Mouse (Mus musculus) hindbrain, embryonic 15.5 days (tissue): Measurements from ENCODE around the gene Wdr5. TPM values are rescaled to one million over a fixed set of nuclear protein-coding genes. Genes with fewer than 3 reads are reported as not detected.

Source experiments
- ATAC-seq: fragments of 200-750 bp; cut with Nextera tagmentation; 2 replicates; pipeline ENCODE4 v1.8.0; 2017; ENCODE audit warnings: low read depth, moderate number of reproducible peaks, moderate TSS enrichment; ENCODE audit not compliant: low FRiP score
- H3K27ac ChIP-seq: fragments of 300-500 bp; sonication (generic); replicated peaks from 2 replicates; pipeline ENCODE4 v1.5.1; 2015; ENCODE audit warnings: mild to moderate bottlenecking, inconsistent platforms
- H3K27me3 ChIP-seq: fragments of 300-500 bp; sonication (generic); 2 replicates; pipeline ENCODE4 v1.6.1; 2015; ENCODE audit warnings: control low read depth, inconsistent platforms
- H3K36me3 ChIP-seq: fragments of 300-500 bp; sonication (generic); 2 replicates; pipeline ENCODE4 v1.6.1; 2015; ENCODE audit warnings: control low read depth, inconsistent platforms
- H3K4me1 ChIP-seq: fragments of 300-500 bp; sonication (generic); replicated peaks from 2 replicates; pipeline ENCODE4 v1.6.1; 2015; ENCODE audit warnings: control low read depth, inconsistent platforms
- H3K4me2 ChIP-seq: fragments of 300-500 bp; sonication (generic); 2 replicates; pipeline ENCODE4 v1.6.1; 2015; ENCODE audit warnings: moderate library complexity, mild to moderate bottlenecking, inconsistent platforms
- H3K4me3 ChIP-seq: fragments of 300-500 bp; sonication (generic); 2 replicates; pipeline ENCODE4 v1.5.1; 2015; ENCODE audit warnings: mild to moderate bottlenecking, inconsistent platforms
- H3K9ac ChIP-seq: fragments of 300-500 bp; sonication (generic); 2 replicates; pipeline ENCODE4 v1.6.1; 2015; ENCODE audit warnings: inconsistent platforms
- H3K9me3 ChIP-seq: fragments of 300-500 bp; sonication (generic); 2 replicates; pipeline ENCODE4 v1.6.1; 2016; ENCODE audit warnings: control low read depth, inconsistent platforms
- WGBS: fragments of 180-500 bp; shearing (Covaris S2); methylation state at CpG from one replicate; pipeline ENCODE4 v1.1.7; 2015; 5-methylcytosine and 5-hydroxymethylcytosine counted together
- polyA plus RNA-seq: library from polyadenylated mRNA; unstranded; fragments of >200 nt; fragmentation: Nextera tagmentation; extraction: Ambion mirVana; gene quantifications from 2 replicates; pipeline ENCODE4 v1.2.1, GENCODE M21; 2015

The Wdr5 gene
- polyA plus RNA-seq, 1 experiment from 2014 or later: 44.2 TPM

GRCm38 (mm10) chr2:27561829-27562228 is 46.9 kb downstream of the Wdr5 start:
- Histone ChIP-seq H3K9ac (no peak overlapping the region), H3K4me2 (no peak overlapping the region), H3K9me3 (no peaks in the 10 kb centered on the region), H3K27ac (no peak overlapping the region), H3K36me3 (no peaks in the 10 kb centered on the region), H3K27me3 (no peaks in the 10 kb centered on the region), H3K4me1 (peaks cover 10% of the 10 kb centered on the region; the same call in 1 of the 2 replicates), H3K4me3 (no peak overlapping the region)
- WGBS: 92% methylated on average over 3 of the region's 3 CpGs
- ATAC-seq: peak; percentile 54; the same call in 1 of the 2 replicates

GRCm38 (mm10) chr2:27563641-27564148 is 48.7 kb downstream of the Wdr5 start:
- Histone ChIP-seq H3K27me3 (no peaks in the 10 kb centered on the region), H3K4me1 (peaks cover 10% of the 10 kb centered on the region; the same call in 1 of the 2 replicates), H3K9ac (no peak overlapping the region), H3K9me3 (no peaks in the 10 kb centered on the region), H3K36me3 (no peaks in the 10 kb centered on the region), H3K4me3 (no peak overlapping the region), H3K27ac (no peak overlapping the region), H3K4me2 (no peak overlapping the region)
- ATAC-seq: no peak
- WGBS: 86% methylated on average over 9 of the region's 9 CpGs

- Histone ChIP-seq H3K4me3 (no peak overlapping the region), H3K4me1 (peaks cover 10% of the 10 kb centered on the region; the same call in 1 of the 2 replicates), H3K36me3 (no peaks in the 10 kb centered on the region), H3K9me3 (no peaks in the 10 kb centered on the region), H3K4me2 (no peak overlapping the region), H3K27me3 (no peaks in the 10 kb centered on the region), H3K27ac (no peak overlapping the region), H3K9ac (no peak overlapping the region)
- ATAC-seq: no peak
- 88% methylated on average over 4 of the region's 4 CpGs for WGBS
Measured at GRCm38 (mm10) chr2:27564694-27565093, 49.7 kb downstream of the Wdr5 start.

- Histone ChIP-seq H3K4me1 (peaks cover 10% of the 10 kb centered on the region; the same call in 1 of the 2 replicates), H3K4me2 (no peak overlapping the region), H3K9ac (no peak overlapping the region), H3K27me3 (no peaks in the 10 kb centered on the region), H3K36me3 (no peaks in the 10 kb centered on the region), H3K27ac (no peak overlapping the region), H3K9me3 (no peaks in the 10 kb centered on the region), H3K4me3 (no peak overlapping the region)
- 62% methylated on average over 12 of the region's 12 CpGs for WGBS
- ATAC-seq: no peak
Measured at GRCm38 (mm10) chr2:27565316-27566103, 50.6 kb downstream of the Wdr5 start.

DNA sequence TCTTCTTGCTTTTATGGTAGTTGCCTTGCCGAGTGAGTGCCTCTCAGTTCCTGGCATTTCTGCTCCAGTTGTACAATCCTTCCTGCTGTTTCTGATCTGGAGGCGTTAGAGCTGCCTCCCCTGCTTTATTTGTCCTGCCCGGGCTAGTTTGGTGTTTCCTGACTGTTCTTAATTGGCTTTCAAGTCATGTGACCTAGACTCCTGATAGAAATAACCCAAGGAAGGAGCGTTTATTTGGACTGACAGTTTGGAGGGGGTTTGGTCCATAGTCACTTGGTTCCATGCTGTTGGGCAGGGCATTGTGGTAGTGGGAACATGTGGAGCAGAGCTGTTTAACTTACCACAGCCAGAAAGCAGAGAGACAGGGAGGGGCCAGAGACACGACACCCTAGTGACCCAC is 55.9 kb downstream of the Wdr5 start:
- Histone ChIP-seq H3K36me3 (no peaks in the 10 kb centered on the region), H3K27ac (no peak overlapping the region), H3K27me3 (no peaks in the 10 kb centered on the region), H3K9ac (no peak overlapping the region), H3K4me3 (no peak overlapping the region), H3K4me1 (peaks cover 26% of the 10 kb centered on the region), H3K4me2 (no peak overlapping the region), H3K9me3 (no peaks in the 10 kb centered on the region)
- WGBS: 69% methylated on average over 5 of the region's 5 CpGs
- ATAC-seq: no peak

DNA sequence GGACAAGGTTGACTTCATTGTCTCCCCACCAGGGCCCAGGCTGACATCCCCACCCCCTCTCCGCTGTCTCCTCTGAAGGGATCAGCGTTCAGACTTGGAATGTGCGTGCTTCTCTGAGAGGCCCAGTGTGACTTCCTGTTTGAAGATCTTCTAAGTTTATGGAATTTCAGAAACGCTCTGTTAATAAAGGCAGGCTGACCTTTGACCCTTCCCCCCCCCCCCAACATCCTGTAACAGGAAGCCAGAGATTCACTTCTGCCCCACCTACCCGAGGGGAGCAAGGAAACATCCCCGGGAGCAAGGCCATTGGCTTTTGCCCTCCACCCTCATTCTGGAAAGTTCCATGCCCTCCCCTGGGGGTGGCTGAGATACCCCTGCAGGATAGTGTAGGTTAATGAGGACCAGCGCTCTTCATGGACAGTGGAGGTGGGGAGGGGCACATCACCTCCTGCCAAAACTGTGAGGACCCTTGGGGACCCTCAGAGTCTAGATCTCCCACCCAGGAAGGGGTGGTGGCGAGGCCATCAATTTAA is 57.4 kb downstream of the Wdr5 start:
- Histone ChIP-seq H3K27ac (peak overlapping the region; percentile 88), H3K4me1 (peaks cover 26% of the 10 kb centered on the region), H3K9me3 (no peaks in the 10 kb centered on the region), H3K36me3 (no peaks in the 10 kb centered on the region), H3K4me2 (peak overlapping the region; percentile 35), H3K27me3 (no peaks in the 10 kb centered on the region), H3K4me3 (no peak overlapping the region), H3K9ac (no peak overlapping the region)
- 46% methylated on average over 8 of the region's 8 CpGs for WGBS
- no peak; the same call in 1 of the 2 replicates for ATAC-seq

DNA sequence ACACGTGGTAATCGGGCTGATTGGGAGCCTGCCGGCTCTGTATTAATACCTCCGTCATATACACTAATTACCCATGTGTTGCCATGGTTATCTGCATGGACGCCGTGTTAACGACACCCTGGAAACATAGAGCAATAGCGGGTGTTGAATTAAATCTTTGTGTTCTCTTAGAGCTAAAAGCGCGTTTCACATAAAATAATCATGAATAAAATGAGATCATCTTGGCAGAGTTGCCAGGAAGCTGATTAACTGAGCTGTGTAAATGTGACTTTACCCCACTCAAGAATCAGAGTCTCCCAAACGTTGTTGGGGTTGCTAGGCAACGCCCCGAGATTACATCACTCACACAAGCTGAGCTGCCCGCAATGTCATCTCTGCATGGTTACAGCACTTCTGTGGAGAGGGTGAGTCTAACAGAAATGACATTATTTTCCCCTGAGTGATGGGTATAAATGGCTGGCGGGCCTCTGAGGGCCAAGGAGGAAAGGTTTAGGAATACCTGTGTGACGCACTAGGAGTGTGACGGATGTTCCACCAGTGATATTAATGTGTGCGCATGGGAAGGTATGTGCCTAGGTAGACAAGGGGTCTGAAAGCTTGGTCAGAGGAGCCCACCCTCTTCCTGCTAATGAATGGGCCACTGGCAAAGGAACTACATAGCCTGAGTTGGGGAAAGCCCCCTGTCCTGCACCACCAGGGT is 58.1 kb downstream of the Wdr5 start:
- Histone ChIP-seq H3K27ac (peak overlapping the region; percentile 88), H3K36me3 (no peaks in the 10 kb centered on the region), H3K4me3 (no peak overlapping the region), H3K9ac (no peak overlapping the region), H3K4me1 (peaks cover 26% of the 10 kb centered on the region), H3K4me2 (peak overlapping the region; percentile 35), H3K9me3 (no peaks in the 10 kb centered on the region), H3K27me3 (no peaks in the 10 kb centered on the region)
- peak; percentile 94 for ATAC-seq
- 19% methylated on average over 18 of the region's 18 CpGs for WGBS

DNA sequence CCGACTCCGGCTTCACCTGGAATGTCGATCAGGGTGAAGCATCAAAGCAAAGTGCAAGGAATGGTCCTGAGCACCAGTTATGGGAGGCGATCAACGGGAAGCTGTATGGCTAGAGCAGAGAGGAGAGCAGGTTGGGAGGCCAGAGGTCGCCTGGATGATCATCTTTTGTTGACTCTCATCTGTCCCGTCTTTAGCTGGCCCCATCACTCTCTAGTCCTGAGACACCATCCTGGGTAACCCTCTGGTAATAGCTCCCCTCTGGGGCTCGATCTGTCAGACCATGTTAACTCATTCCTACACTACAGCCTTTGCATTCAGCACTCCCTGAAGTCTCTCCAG is 58.6 kb downstream of the Wdr5 start:
- H3K27me3 ChIP-seq: no peaks in the 10 kb centered on the region
- peak; percentile 16 for ATAC-seq
- H3K9ac ChIP-seq: no peak overlapping the region

DNA sequence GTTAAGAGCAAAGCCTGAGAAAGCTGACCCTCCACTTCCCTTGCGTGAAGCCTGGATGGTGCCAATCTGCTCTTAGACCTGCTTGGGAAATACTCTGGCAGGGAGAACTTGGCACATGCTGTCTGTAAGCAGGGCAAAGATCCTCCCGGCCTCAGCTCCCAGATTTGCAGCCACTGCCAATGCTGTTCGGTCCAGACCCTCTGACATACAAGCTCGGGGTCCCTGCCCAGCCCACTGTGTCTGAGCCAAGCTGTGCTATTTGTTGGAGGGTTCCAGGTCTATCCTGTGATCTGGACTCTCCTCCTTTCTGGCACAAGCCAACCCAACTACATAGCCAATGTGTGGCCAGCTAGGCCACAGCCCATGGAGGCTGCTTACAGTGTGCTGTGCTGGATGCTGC is 61.5 kb downstream of the Wdr5 start:
- no peaks in the 10 kb centered on the region for H3K27me3 ChIP-seq
- WGBS: 86% methylated on average over 4 of the region's 4 CpGs

More for the DNA sequence above, 58.6 kb downstream of the Wdr5 start:
- 72% methylated on average over 8 of the region's 8 CpGs for WGBS
- peaks cover 26% of the 10 kb centered on the region for H3K4me1 ChIP-seq
- H3K27ac ChIP-seq: peak overlapping the region; percentile 88
- H3K4me3 ChIP-seq: no peak overlapping the region
- H3K4me2 ChIP-seq: peak overlapping the region; percentile 35; the same call in 1 of the 2 replicates
- H3K36me3 ChIP-seq: no peaks in the 10 kb centered on the region
- H3K9me3 ChIP-seq: no peaks in the 10 kb centered on the region

GRCm38 (mm10) chr2:27578552-27578951 is 63.6 kb downstream of the Wdr5 start:
- H3K4me2 ChIP-seq: no peak overlapping the region
- no peak overlapping the region for H3K9ac ChIP-seq
- H3K4me3 ChIP-seq: no peak overlapping the region
- H3K4me1 ChIP-seq: peaks cover 9% of the 10 kb centered on the region
- no peak overlapping the region for H3K27ac ChIP-seq
- H3K9me3 ChIP-seq: no peaks in the 10 kb centered on the region
- H3K27me3 ChIP-seq: no peaks in the 10 kb centered on the region
- 92% methylated on average over 4 of the region's 4 CpGs for WGBS
- no peak for ATAC-seq
- H3K36me3 ChIP-seq: no peaks in the 10 kb centered on the region

More for the DNA sequence above, 61.5 kb downstream of the Wdr5 start:
- no peak for ATAC-seq
- Histone ChIP-seq H3K9me3 (no peaks in the 10 kb centered on the region), H3K4me1 (peaks cover 24% of the 10 kb centered on the region), H3K9ac (no peak overlapping the region), H3K27ac (no peak overlapping the region), H3K4me3 (no peak overlapping the region), H3K4me2 (no peak overlapping the region), H3K36me3 (no peaks in the 10 kb centered on the region)

DNA sequence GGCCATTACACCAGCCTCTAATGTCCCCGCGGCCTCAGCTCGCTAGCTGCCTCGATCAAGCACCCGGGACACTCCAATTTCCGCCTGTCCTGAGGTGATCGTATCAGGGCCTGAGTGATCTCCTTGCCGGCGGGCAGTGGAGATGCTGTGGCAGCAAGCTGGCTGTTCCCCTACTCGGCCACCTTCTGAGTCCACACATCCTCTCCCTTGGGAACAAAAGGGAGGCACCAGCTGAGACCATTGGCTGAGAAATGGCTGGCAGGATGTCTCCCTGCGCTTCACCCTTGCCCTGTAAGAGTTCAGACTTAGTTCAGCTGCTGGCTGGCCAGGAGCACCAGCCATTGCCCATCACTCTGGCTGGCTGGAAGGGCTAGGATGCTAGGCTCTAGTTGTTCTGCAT is 67.2 kb downstream of the Wdr5 start:
- peaks cover 5% of the 10 kb centered on the region; the same call in 1 of the 2 replicates for H3K4me1 ChIP-seq
- WGBS: 57% methylated on average over 11 of the region's 11 CpGs
- no peaks in the 10 kb centered on the region for H3K36me3 ChIP-seq
- H3K9me3 ChIP-seq: no peaks in the 10 kb centered on the region
- no peak overlapping the region for H3K27ac ChIP-seq
- no peak overlapping the region for H3K9ac ChIP-seq
- H3K4me3 ChIP-seq: no peak overlapping the region
- H3K4me2 ChIP-seq: no peak overlapping the region
- H3K27me3 ChIP-seq: no peaks in the 10 kb centered on the region
- peak; percentile 38; the same call in 1 of the 2 replicates for ATAC-seq

- WGBS: 73% methylated on average over 2 of the region's 2 CpGs
- no peaks in the 10 kb centered on the region for H3K9me3 ChIP-seq
- H3K27ac ChIP-seq: no peak overlapping the region
- no peak overlapping the region for H3K9ac ChIP-seq
- ATAC-seq: peak; percentile 54
- H3K4me2 ChIP-seq: no peak overlapping the region
- peaks cover 5% of the 10 kb centered on the region; the same call in 1 of the 2 replicates for H3K4me1 ChIP-seq
- no peak overlapping the region for H3K4me3 ChIP-seq
- no peaks in the 10 kb centered on the region for H3K36me3 ChIP-seq
- H3K27me3 ChIP-seq: no peaks in the 10 kb centered on the region
Measured at GRCm38 (mm10) chr2:27583019-27583418, 68.1 kb downstream of the Wdr5 start.
